Mouse (Mus musculus) thymus, postnatal 4 days (tissue): ENCODE measurements around the gene Lipi.
A peak's percentile ranks its signal among the peaks of the same experiment; 100 is the strongest.

ENCODE experiments used
- DNase-seq: peaks from one replicate; pipeline ENCODE4 v3.0.0; 2021

Gene Lipi

GRCm38 (mm10) chr16:75585961-75586360 lies at the start of gene Lipi:
Gene Lipi, minus strand, starts transcription at chr16:75586061.
- DNase-seq: no peak

DNA sequence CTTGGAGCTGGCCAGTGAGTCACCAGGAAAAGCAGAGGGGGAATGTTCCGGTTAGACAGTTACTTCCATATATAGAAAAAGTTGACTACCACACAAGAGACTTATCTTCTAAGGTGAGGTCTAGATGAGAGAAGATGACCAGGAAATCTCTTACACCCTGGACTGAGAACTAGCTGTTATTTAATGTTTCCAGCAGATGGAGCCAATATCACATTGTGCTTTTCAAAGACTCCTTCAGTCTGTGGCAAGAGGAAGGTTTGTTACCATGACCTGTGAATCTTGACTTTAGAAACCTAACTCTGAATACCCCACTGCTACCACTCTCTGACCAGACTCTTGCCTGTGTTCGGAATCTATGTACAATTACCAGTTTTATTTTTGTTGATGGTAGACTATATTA lies 42.0 kb upstream of the Lipi start:
- no peak for DNase-seq

DNA sequence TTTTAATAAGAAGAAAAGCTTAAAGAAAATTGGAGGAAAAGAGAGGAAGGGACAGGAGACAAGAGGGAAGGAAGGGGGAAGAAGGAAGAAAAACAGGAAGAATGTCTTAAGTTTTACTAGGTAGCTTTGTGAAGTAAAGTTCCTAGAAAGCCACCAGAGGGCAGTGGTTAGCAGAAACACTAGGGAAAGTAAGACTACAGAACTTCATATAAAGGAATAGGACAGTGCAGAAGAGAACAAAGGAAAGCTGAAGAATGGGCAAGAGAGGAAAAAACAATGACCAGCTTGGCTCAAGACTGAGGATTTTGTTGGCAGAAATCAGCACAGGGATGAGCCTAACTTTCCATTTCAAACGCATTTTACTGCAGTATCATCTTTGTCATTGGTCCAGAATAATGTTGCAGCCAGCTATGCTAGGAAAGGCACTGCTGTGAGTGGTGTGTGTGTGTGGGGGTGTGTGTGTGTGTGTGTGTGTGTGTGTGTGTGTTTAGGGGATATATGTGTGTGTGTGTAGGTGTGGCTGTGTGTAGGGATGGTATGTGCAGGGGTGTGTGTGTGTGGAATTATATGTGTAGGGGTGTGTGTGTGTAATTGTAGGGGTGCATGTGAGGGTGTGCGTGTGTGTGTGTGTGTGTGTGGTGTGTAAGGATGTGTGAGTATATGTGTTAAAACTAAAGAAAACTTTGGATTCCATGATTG lies 31.9 kb upstream of the Lipi start:
- peak; percentile 40 for DNase-seq

GRCm38 (mm10) chr16:75612561-75612960 lies 26.7 kb upstream of the Lipi start:
- DNase-seq: no peak

GRCm38 (mm10) chr16:75606415-75606814 lies 20.6 kb upstream of the Lipi start:
- DNase-seq: no peak

GRCm38 (mm10) chr16:75593501-75594183 lies 7.8 kb upstream of the Lipi start:
- DNase-seq: no peak

DNA sequence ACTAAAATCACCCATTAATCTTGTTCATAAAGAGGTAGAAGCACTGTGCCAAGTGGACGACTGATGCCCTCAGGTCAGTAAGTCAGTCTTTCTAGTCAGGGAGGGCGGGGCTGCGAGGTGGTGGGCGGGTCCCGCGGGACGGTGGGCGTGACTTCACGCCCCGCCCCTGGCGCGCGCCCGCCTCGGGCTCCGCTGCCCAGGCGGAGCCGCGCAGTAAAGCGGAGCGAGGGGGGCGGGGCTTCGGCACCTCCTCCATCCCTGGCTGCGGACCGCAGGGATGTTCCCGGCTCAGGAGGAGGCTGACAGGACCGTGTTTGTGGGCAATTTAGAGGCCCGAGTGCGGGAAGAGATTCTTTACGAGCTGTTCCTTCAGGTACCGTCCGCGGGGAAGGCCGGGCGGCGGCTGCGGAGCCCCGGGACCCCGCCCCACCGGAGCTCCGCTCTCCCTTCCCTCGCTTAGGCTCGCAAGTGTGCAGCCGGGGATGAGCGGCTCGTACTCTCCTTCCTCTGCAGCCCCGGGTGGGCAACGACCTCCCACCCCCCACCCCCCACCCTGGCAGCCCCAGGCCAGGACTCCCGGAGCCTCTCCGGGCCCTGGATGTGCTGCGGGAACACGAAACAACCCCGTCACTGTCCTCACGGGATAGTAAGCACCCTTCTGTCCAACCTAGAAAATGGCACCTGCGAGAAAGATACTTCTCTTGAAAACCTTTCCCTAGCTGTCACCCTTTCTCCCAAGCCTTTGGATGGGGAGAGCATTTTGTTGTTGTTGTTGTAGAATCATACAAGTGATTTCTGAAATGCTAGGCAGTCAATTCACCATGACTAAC lies 7.0 kb upstream of the Lipi start, which contains the start of gene Rbm11:
TSS of gene Rbm11 (plus strand) at position 174 of the 830 bp plus-strand sequence.
- DNase-seq: peak; percentile 85

DNA sequence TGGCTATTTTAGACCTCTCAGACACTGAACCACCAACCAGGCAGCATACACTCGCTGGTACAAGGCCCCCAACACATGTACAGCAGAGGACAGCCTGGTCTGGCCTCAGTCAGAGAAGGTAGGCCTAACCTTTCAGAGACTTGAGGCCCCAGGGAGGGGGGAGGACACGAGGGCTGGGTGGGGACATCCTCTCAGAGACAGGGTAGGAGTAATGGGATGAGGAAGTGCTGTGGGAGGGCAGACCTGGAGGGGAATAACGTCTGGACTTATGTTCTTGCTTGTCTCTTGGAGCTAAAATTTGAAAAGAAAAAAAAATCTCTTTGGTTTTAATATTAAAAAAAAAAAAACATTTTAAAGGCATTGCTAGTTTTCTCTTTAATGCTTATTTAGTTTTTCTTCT lies 605 bp upstream of the Lipi start:
- no peak for DNase-seq

DNA sequence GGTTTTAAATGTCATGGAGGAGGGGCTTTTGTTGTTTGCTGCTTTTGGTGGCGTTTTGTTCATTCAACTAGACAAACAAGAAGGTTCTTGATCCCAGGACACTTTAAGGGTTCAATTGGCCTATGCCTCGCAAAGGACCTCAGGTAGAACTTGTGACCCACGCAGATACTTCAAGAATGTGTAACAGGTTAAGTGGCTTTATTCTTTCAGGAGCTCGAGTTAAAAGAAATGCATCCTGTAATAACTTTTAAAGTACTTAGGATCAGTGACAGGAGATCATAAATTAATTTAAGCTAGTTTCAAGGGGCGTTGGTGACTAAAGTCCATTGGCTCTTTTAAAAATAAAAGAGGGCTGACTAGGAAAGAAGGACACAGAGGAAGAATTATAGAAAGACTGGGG lies 3.6 kb downstream of the Lipi start:
- no peak for DNase-seq

DNA sequence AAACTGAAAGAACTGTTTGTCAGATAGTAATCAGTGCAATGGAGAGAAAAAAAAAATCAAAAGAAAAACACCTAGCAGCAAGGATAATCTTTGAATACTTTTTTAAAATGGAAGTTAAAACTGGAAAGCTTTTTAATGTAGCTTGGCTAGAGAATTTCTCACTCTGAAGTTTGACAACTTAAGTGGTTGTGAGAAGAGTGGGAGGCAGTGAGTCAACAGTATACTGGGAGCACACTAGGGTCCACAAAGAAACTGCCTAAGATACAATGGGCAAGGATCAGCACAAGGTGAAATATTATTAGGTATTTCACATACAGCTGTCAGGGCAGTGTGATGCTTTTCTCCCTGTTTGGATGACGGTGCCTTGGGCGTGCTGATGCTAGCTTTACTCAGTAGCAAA lies 23.0 kb downstream of the Lipi start:
- no peak for DNase-seq

- DNase-seq: no peak
Observed at GRCm38 (mm10) chr16:75545310-75545709, 40.6 kb downstream of the Lipi start.

DNA sequence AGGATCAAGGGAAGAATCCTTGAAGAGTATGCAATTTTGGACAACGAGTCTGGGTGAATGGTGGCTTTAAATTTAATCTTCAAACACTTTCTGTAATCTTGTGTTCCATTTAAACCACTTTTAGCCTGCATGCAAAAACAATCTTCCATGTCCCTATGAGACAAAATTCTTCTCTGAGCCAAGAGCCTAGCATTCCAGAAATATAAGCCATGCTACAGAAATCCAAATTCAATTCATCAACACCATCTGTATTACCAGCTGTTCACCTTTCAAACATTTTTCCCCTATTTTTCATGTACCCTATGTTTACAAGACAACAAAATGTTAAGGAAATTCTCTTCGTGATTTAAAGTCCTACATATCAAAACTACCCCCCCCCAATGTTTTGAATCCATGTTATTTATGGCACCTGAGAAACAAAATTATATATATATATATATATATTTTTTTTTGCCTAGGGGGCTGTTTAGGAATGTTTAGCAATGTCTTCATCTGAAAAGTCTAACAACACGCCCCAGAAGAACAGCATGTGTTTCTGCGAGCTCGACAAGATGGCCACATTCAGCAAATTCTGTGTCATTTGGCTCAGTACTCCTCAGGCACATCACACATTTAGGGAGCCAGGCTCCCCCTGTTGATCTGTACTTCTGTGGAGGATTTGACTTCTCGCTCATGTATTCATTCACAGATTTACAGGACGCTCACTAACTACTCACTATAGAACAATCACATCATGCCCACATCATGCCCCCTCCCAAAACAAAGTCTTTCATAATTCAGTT lies 47.9 kb downstream of the Lipi start:
- DNase-seq: no peak

GRCm38 (mm10) chr16:75531705-75532104 lies 54.2 kb downstream of the Lipi start:
- DNase-seq: no peak

GRCm38 (mm10) chr16:75496568-75496967 lies 89.3 kb downstream of the Lipi start:
- DNase-seq: no peak
